Mouse (Mus musculus): ENCODE data around the gene Sf3a2.

Sf3a2 gene

GRCm38 (mm10) chr10:80845055-80845693 is 47.2 kb downstream of the Sf3a2 start:
- no peak for DNase-seq (ENCODE audit: low spot score in 2 of 2)

GRCm38 (mm10) chr10:80845732-80846131 is 47.7 kb downstream of the Sf3a2 start:
- DNase-seq (ENCODE audit: low spot score in 2 of 2), result no peak

- peak in 1 of 2 experiments; percentile 82 for DNase-seq (ENCODE audit: low spot score in 2 of 2)
Measured at GRCm38 (mm10) chr10:80848571-80848970, 50.6 kb downstream of the Sf3a2 start.

Data from spleen, postnatal 10 days (tissue).